Mouse (Mus musculus) E14TG2a.4 (cell line): ENCODE data around the gene Rnf38.

ENCODE experiments used
- H3K27me3 ChIP-seq: 2 replicates; pipeline ENCODE4 v1.6.1; 2014; ENCODE audit warnings: low read length, control low read depth; ENCODE audit not compliant: insufficient read depth
- H3K36me3 ChIP-seq: 2 replicates; pipeline ENCODE4 v1.6.1; 2014; ENCODE audit warnings: low read length, control low read depth; ENCODE audit not compliant: insufficient read depth
- H3K4me1 ChIP-seq: replicated peaks from 2 replicates; pipeline ENCODE4 v1.6.1; 2014; ENCODE audit warnings: low read depth, low read length, control low read depth
- H3K4me3 ChIP-seq: replicated peaks from 2 replicates; pipeline ENCODE4 v1.5.1; 2014; ENCODE audit warnings: mild to moderate bottlenecking, low read length
- H3K9me3 ChIP-seq: 2 replicates; pipeline ENCODE4 v1.6.1; 2014; ENCODE audit warnings: low read length, control low read depth
- CTCF ChIP-seq: conservative IDR thresholded peaks from 2 replicates; pipeline ENCODE4 v1.5.1; 2014; ENCODE audit warnings: low read length
- NANOG ChIP-seq: IDR thresholded peaks from 2 replicates; pipeline ENCODE4 v1.6.1; 2014; ENCODE audit warnings: borderline replicate concordance, low read length, mixed read lengths
- POU5F1 ChIP-seq: IDR thresholded peaks from 2 replicates; pipeline ENCODE4 v1.6.1; 2014; ENCODE audit warnings: low read length, borderline replicate concordance

Rnf38 gene

GRCm38 (mm10) chr4:44233713-44234003, at the start of gene Rnf38:
Gene Rnf38, minus strand, starts transcription at chr4:44233789.
- H3K4me3 ChIP-seq: peak within 1 kb of the TSS; percentile 94
- TF ChIP-seq CTCF: no peak
- TF ChIP-seq NANOG: no peak
- no peak for TF ChIP-seq POU5F1
- H3K27me3 ChIP-seq: no peaks in the 10 kb centered on the region
- H3K4me1 ChIP-seq: peaks cover 57% of the 10 kb centered on the region
- H3K36me3 ChIP-seq: peaks cover 3% of the 10 kb centered on the region; the same call in 1 of the 2 replicates
- H3K9me3 ChIP-seq: no peaks in the 10 kb centered on the region

GRCm38 (mm10) chr4:44281597-44282265, 48.1 kb upstream of the Rnf38 start:
- no peak for TF ChIP-seq POU5F1
- TF ChIP-seq NANOG: no peak
- TF ChIP-seq CTCF: no peak
- Histone ChIP-seq H3K36me3 (no peaks in the 10 kb centered on the region), H3K4me1 (no peaks in the 10 kb centered on the region), H3K27me3 (no peaks in the 10 kb centered on the region), H3K9me3 (no peaks in the 10 kb centered on the region), H3K4me3 (no peak overlapping the region)

GRCm38 (mm10) chr4:44271134-44271533, 37.5 kb upstream of the Rnf38 start:
- Histone ChIP-seq H3K9me3 (peaks cover 9% of the 10 kb centered on the region), H3K36me3 (no peaks in the 10 kb centered on the region), H3K4me1 (no peaks in the 10 kb centered on the region), H3K4me3 (no peak overlapping the region), H3K27me3 (no peaks in the 10 kb centered on the region)
- TF ChIP-seq NANOG (no peak), POU5F1 (no peak), CTCF (no peak)

GRCm38 (mm10) chr4:44269376-44269817, 35.8 kb upstream of the Rnf38 start:
- peaks cover 17% of the 10 kb centered on the region for H3K9me3 ChIP-seq
- no peak for TF ChIP-seq CTCF
- no peak for TF ChIP-seq POU5F1
- no peak for TF ChIP-seq NANOG
- H3K4me3 ChIP-seq: no peak overlapping the region

DNA sequence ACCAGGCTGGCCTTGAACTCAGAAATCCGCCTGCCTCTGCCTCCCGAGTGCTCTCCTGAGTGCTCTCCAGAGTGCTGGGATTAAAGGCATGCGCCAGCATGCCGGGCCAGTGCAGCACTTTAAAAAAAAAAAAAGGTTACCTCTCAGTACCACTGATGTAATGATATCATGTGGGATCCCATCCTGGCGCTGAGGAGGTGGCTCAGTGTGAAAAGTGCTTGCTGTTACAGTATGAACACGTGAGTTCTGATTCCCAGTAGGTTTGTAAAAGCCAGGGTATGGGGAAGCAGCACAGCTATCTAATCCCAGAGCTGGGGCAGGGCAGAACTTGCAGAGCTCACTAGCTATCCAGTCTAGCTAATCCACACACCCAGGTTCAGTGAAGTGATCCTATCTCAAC, 33.8 kb upstream of the Rnf38 start:
- Histone ChIP-seq H3K9me3 (peaks cover 19% of the 10 kb centered on the region), H3K36me3 (no peaks in the 10 kb centered on the region), H3K4me1 (no peaks in the 10 kb centered on the region), H3K27me3 (no peaks in the 10 kb centered on the region), H3K4me3 (no peak overlapping the region)
- TF ChIP-seq POU5F1 (no peak), CTCF (no peak), NANOG (no peak)

More at GRCm38 (mm10) chr4:44269376-44269817, 35.8 kb upstream of the Rnf38 start:
- Histone ChIP-seq H3K27me3 (no peaks in the 10 kb centered on the region), H3K4me1 (no peaks in the 10 kb centered on the region), H3K36me3 (no peaks in the 10 kb centered on the region)

- H3K27me3 ChIP-seq: no peaks in the 10 kb centered on the region
- H3K4me3 ChIP-seq: no peak overlapping the region
- no peaks in the 10 kb centered on the region for H3K36me3 ChIP-seq
- TF ChIP-seq NANOG: no peak
- no peaks in the 10 kb centered on the region for H3K4me1 ChIP-seq
- peaks cover 19% of the 10 kb centered on the region for H3K9me3 ChIP-seq
These were observed 31.9 kb upstream of the Rnf38 start for GRCm38 (mm10) chr4:44265500-44265899.

- Histone ChIP-seq H3K27me3 (peaks cover 5% of the 10 kb centered on the region; the same call in 1 of the 2 replicates), H3K4me1 (peaks cover 10% of the 10 kb centered on the region), H3K9me3 (peaks cover 6% of the 10 kb centered on the region), H3K4me3 (no peak overlapping the region), H3K36me3 (no peaks in the 10 kb centered on the region)
- TF ChIP-seq POU5F1 (no peak), CTCF (no peak), NANOG (no peak)
These were observed 26.7 kb upstream of the Rnf38 start for GRCm38 (mm10) chr4:44260244-44260643.

DNA sequence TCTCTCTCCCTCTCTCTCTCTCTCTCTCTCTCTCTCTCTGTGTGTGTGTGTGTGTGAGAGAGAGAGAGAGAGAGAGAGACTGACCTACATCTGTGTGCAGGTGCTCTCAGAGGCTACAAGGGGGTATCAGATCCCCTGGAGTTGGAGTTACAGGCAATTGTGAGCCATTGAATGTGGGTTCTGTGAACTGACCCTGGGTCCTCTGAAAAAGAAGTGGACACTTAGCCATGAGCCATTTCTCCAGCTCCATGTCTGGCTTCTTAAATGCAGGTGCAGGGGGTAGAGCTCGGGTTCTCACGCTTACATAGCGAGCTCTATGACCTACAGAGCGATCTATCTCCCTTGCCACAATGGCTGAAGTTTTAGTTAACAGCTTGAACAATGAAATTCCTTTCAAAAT, 25.5 kb upstream of the Rnf38 start:
- Histone ChIP-seq H3K4me3 (no peak overlapping the region), H3K27me3 (peaks cover 5% of the 10 kb centered on the region; the same call in 1 of the 2 replicates), H3K9me3 (no peaks in the 10 kb centered on the region), H3K36me3 (no peaks in the 10 kb centered on the region), H3K4me1 (peaks cover 20% of the 10 kb centered on the region)
- TF ChIP-seq POU5F1: no peak
- no peak for TF ChIP-seq CTCF
- no peak for TF ChIP-seq NANOG

- no peak overlapping the region for H3K4me3 ChIP-seq
- H3K36me3 ChIP-seq: no peaks in the 10 kb centered on the region
- peaks cover 52% of the 10 kb centered on the region for H3K4me1 ChIP-seq
- no peaks in the 10 kb centered on the region for H3K9me3 ChIP-seq
- TF ChIP-seq POU5F1 (no peak), CTCF (no peak), NANOG (no peak)
- H3K27me3 ChIP-seq: peaks cover 5% of the 10 kb centered on the region; the same call in 1 of the 2 replicates
These were observed 21.0 kb upstream of the Rnf38 start for GRCm38 (mm10) chr4:44254579-44254978.
